Mouse (Mus musculus): Measurements from ENCODE around the gene Aldh9a1. TPM values are rescaled to one million over a fixed set of nuclear protein-coding genes. Genes with fewer than 3 reads are reported as not detected.

The Aldh9a1 gene
- polyA plus RNA-seq, 1 experiment from 2014 or later = 35.7 TPM

Small RNA genes within 50 kb of the gene (microRNA-seq; reads per million reads assigned to microRNA genes)
- gene Gm25911 = 4.1 reads per million, percentile 14 among the genes with 10 or more reads in this experiment

Other genes starting within 250 kb of the Aldh9a1 start
- 119 and 123 TPM in 2 replicates for gene Uck2, start 64.7 kb upstream of the Aldh9a1 start, polyA plus RNA-seq (2016; fragmentation: Nextera tagmentation; extraction: Ambion mirVana)
- gene Tmco1, start 41.6 kb upstream of the Aldh9a1 start, polyA plus RNA-seq (2016; fragmentation: Nextera tagmentation; extraction: Ambion mirVana) = 68.3 and 70.9 TPM in 2 replicates
- gene Mgst3, start 43.9 kb downstream of the Aldh9a1 start, polyA plus RNA-seq (2016; fragmentation: Nextera tagmentation; extraction: Ambion mirVana) = 37.9 TPM in 2 replicates
- not detected in 2 replicates for gene Lrrc52, start 116.8 kb downstream of the Aldh9a1 start, polyA plus RNA-seq (2016; fragmentation: Nextera tagmentation; extraction: Ambion mirVana)
- 3.1 and 3.8 TPM in 2 replicates for gene Rxrg, start 248.4 kb downstream of the Aldh9a1 start, polyA plus RNA-seq (2016; fragmentation: Nextera tagmentation; extraction: Ambion mirVana)